Mouse (Mus musculus) lung, postnatal 0 days (tissue): ENCODE measurements around the gene Atp6v1b1. TPM values are rescaled to one million over a fixed set of nuclear protein-coding genes. Genes with fewer than 3 reads are reported as not detected.
A peak's percentile ranks its signal among the peaks of the same experiment; 100 is the strongest.

Source experiments
- ATAC-seq: fragments of 200-750 bp; cut with Nextera tagmentation; 2 replicates; pipeline ENCODE4 v1.8.0; 2017; ENCODE audit warnings: moderate library complexity
- DNase-seq: peaks from one replicate; pipeline ENCODE4 v3.0.0-alpha.2; 2016; ENCODE audit warnings: low spot score
- H3K27ac ChIP-seq: fragments of 300-500 bp; sonication (generic); 2 replicates; pipeline ENCODE4 v1.5.1; 2014; ENCODE audit warnings: antibody characterized with exemption, mild to moderate bottlenecking, low read length, mixed read lengths
- H3K27me3 ChIP-seq: fragments of 300-500 bp; sonication (generic); replicated peaks from 2 replicates; pipeline ENCODE4 v1.6.1; 2014; ENCODE audit warnings: low read length, mixed read lengths; ENCODE audit not compliant: insufficient read depth
- H3K36me3 ChIP-seq: fragments of 300-500 bp; sonication (generic); 2 replicates; pipeline ENCODE4 v1.6.1; 2014; ENCODE audit warnings: low read length, mixed read lengths; ENCODE audit not compliant: insufficient read depth
- H3K4me1 ChIP-seq: fragments of 300-500 bp; sonication (generic); 2 replicates; pipeline ENCODE4 v1.6.1; 2014; ENCODE audit warnings: antibody characterized with exemption, low read depth, low read length, mixed read lengths; ENCODE audit not compliant: insufficient read depth
- H3K4me2 ChIP-seq: fragments of 300-500 bp; sonication (generic); replicated peaks from 2 replicates; pipeline ENCODE4 v1.6.1; 2014; ENCODE audit warnings: low read depth, mild to moderate bottlenecking, low read length, moderate library complexity, mixed read lengths
- H3K4me3 ChIP-seq: fragments of 300-500 bp; sonication (generic); 2 replicates; pipeline ENCODE4 v1.5.1; 2014; ENCODE audit warnings: low read depth, low read length
- H3K9ac ChIP-seq: fragments of 300-500 bp; sonication (generic); replicated peaks from 2 replicates; pipeline ENCODE4 v1.6.1; 2014; ENCODE audit warnings: low read depth, mild to moderate bottlenecking
- H3K9me3 ChIP-seq: fragments of 300-500 bp; sonication (generic); 2 replicates; pipeline ENCODE4 v1.6.1; 2016; ENCODE audit warnings: low read length, mixed read lengths
- CTCF ChIP-seq: IDR thresholded peaks from 2 replicates; pipeline ENCODE4 v1.5.1; 2016; ENCODE audit warnings: antibody characterized with exemption, mild to moderate bottlenecking
- EP300 ChIP-seq: IDR thresholded peaks from 2 replicates; pipeline ENCODE4 v1.6.1; 2016; ENCODE audit warnings: antibody characterized with exemption, mild to moderate bottlenecking, control low read depth
- WGBS: fragments of 180-500 bp; shearing (Covaris S2); extraction: QIAGEN DNeasy Blood & Tissue Kit; methylation state at CpG from one replicate; pipeline ENCODE4 v1.1.7; 2014; 5-methylcytosine and 5-hydroxymethylcytosine counted together
- polyA plus RNA-seq: library from polyadenylated mRNA; unstranded; fragments of >200 nt; fragmentation: Nextera tagmentation; extraction: Ambion mirVana; gene quantifications from 2 replicates; pipeline ENCODE4 v1.2.1, GENCODE M21; 2015

Atp6v1b1 gene
- polyA plus RNA-seq, 1 experiment from 2014 or later: 0.56 TPM

GRCm38 (mm10) chr6:83715461-83716196 lies 27.2 kb upstream of the Atp6v1b1 start:
- TF ChIP-seq EP300 (no peak), CTCF (no peak)
- H3K9ac ChIP-seq: no peak overlapping the region
- DNase-seq (no peak), ATAC-seq (no peak)
- peaks cover 84% of the 10 kb centered on the region for H3K27me3 ChIP-seq
- H3K9me3 ChIP-seq: no peaks in the 10 kb centered on the region
- no peak overlapping the region for H3K27ac ChIP-seq
- H3K36me3 ChIP-seq: no peaks in the 10 kb centered on the region
- no peak overlapping the region for H3K4me2 ChIP-seq
- H3K4me3 ChIP-seq: no peak overlapping the region
- peaks cover 4% of the 10 kb centered on the region; the same call in 1 of the 2 replicates for H3K4me1 ChIP-seq
- WGBS: 4% methylated on average over 30 of the region's 30 CpGs

- no peak overlapping the region for H3K4me2 ChIP-seq
- no peak overlapping the region for H3K27ac ChIP-seq
- H3K4me3 ChIP-seq: no peak overlapping the region
- H3K4me1 ChIP-seq: peaks cover 4% of the 10 kb centered on the region; the same call in 1 of the 2 replicates
- H3K9ac ChIP-seq: no peak overlapping the region
- ATAC-seq: no peak
- H3K27me3 ChIP-seq: peaks cover 78% of the 10 kb centered on the region
- DNase-seq: no peak
- H3K36me3 ChIP-seq: no peaks in the 10 kb centered on the region
- H3K9me3 ChIP-seq: no peaks in the 10 kb centered on the region
- WGBS: 2% methylated on average over 8 of the region's 8 CpGs
- TF ChIP-seq CTCF (no peak), EP300 (no peak)
These were observed 25.8 kb upstream of the Atp6v1b1 start for GRCm38 (mm10) chr6:83717026-83717425.

GRCm38 (mm10) chr6:83722526-83722925 lies 20.3 kb upstream of the Atp6v1b1 start:
- 20% methylated on average over 6 of the region's 6 CpGs for WGBS
- Histone ChIP-seq H3K9me3 (no peaks in the 10 kb centered on the region), H3K27me3 (peaks cover 39% of the 10 kb centered on the region), H3K36me3 (no peaks in the 10 kb centered on the region), H3K4me1 (no peaks in the 10 kb centered on the region), H3K9ac (no peak overlapping the region), H3K4me3 (no peak overlapping the region), H3K27ac (no peak overlapping the region), H3K4me2 (no peak overlapping the region)
- ATAC-seq (no peak), DNase-seq (no peak)
- TF ChIP-seq CTCF: no peak
- no peak for TF ChIP-seq EP300

GRCm38 (mm10) chr6:83727178-83727577 lies 15.6 kb upstream of the Atp6v1b1 start:
- TF ChIP-seq CTCF: peak; percentile 46
- no peak for TF ChIP-seq EP300
- Histone ChIP-seq H3K27ac (no peak overlapping the region), H3K9ac (no peak overlapping the region), H3K4me1 (no peaks in the 10 kb centered on the region), H3K27me3 (peaks cover 15% of the 10 kb centered on the region; the same call in 1 of the 2 replicates), H3K9me3 (no peaks in the 10 kb centered on the region), H3K4me3 (no peak overlapping the region), H3K36me3 (no peaks in the 10 kb centered on the region), H3K4me2 (no peak overlapping the region)
- DNase-seq (no peak), ATAC-seq (no peak)
- 39% methylated on average over 4 of the region's 4 CpGs for WGBS

- Histone ChIP-seq H3K27me3 (peaks cover 7% of the 10 kb centered on the region; the same call in 1 of the 2 replicates), H3K4me1 (no peaks in the 10 kb centered on the region), H3K27ac (no peak overlapping the region), H3K4me3 (no peak overlapping the region), H3K4me2 (no peak overlapping the region), H3K9ac (no peak overlapping the region), H3K9me3 (no peaks in the 10 kb centered on the region), H3K36me3 (no peaks in the 10 kb centered on the region)
- 88% methylated on average over 3 of the region's 3 CpGs for WGBS
- ATAC-seq: no peak
- no peak for DNase-seq
- TF ChIP-seq CTCF: peak; percentile 64
- no peak for TF ChIP-seq EP300
These were observed 14.3 kb upstream of the Atp6v1b1 start for GRCm38 (mm10) chr6:83728488-83728887.

GRCm38 (mm10) chr6:83729350-83729970 lies 13.3 kb upstream of the Atp6v1b1 start:
- H3K36me3 ChIP-seq: no peaks in the 10 kb centered on the region
- no peaks in the 10 kb centered on the region for H3K9me3 ChIP-seq
- no peak overlapping the region for H3K9ac ChIP-seq
- DNase-seq: no peak
- ATAC-seq: no peak
- H3K27ac ChIP-seq: no peak overlapping the region
- no peaks in the 10 kb centered on the region for H3K4me1 ChIP-seq
- H3K4me3 ChIP-seq: no peak overlapping the region
- no peaks in the 10 kb centered on the region for H3K27me3 ChIP-seq
- 59% methylated on average over 14 of the region's 14 CpGs for WGBS
- TF ChIP-seq CTCF (no peak), EP300 (no peak)
- H3K4me2 ChIP-seq: no peak overlapping the region
